Mouse (Mus musculus): Measurements from ENCODE around the gene Aco2. TPM values are rescaled to one million over a fixed set of nuclear protein-coding genes. Genes with fewer than 3 reads are reported as not detected.

Aco2 gene
- 100 to 1,000 TPM in 1 of 2 experiments, 10 to 100 TPM in 1; 95.9 to 114 TPM for polyA plus RNA-seq (2017; shearing (Covaris generic))

DNA sequence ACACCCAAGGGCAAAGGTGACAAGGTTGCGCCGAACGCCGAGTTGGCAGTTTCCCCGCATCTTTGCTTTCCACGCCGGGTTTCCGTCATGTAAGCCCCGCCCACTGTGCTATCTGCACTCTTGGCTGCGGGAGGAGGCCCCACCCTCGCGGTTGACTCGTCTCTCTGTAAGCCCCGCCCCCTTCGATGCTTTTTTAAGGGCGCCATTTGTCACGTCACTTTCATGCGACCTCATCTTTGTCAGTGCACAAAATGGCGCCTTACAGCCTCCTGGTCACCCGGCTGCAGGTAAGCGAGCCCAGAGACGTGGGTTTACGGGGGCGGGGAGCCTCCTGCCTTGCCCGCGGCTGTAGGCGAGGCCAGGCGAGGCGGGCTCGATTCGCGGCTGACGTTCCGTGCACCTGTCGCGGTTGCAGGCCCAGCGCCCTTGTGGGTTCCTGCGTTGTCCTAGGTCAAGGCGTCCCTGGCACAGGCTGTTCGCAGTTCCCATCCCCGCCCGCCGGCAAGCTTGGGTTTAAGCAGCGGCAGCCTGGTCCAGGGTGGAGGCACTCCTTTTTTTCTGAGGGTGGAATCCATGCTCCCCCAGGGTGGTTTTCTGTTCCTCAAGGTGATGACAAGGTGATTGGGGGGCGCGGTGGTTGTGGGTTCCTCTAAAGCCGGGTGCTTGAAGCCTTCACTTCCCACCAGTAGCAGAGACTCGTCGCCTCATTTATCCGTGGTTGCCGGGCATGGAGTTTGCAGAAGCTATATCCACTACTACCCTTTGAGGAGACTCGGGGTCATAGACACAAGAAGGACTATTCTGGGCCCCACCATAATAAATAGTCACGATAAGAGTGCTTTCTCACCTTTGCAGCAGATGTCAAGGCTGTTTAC lies at the start of gene Aco2:
TSS of gene Aco2 (plus strand) at position 48 of the 875 bp plus-strand sequence.

DNA sequence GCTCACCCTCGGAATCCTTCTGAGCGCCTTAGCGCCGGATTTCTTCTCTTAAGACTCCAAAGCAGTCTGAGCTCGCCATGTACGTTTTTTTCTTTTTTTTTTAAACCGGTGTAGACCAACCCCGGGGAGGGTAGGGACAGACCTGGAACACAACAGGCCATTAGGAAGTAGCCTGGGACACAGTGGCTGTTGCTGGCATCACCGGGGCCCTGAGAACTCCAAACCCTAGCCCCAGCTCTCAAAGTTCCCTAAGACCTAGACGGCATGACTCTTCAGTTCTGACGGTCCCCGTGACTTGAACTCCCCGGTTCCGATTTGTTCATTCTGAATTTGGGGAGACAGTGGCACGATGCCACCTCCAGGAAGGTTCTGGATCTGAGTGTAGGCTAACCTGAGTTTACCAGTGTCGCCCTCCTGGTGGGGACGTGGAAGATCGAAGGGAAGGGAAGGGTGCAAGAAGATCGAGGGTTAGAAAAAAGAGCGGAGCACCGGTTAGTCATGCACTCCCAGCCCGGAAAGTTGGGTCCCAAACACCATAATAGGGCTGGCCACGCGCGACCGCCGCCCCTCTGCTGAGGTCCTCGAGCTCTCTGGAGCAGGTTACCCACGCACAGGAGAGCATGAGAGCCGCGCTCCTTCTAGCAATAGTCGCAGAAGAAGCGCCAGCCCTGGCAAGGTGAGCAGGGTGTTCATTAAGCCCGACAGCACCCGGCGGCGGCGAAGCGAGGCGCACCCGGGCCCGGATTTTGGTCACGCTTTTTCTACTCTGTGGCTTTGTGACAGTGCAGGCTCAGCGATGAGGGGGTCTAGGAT lies 13.4 kb upstream of the Aco2 start, which contains the start of gene Tob2:
TSS of gene Tob2 (minus strand) at position 280 of the 813 bp plus-strand sequence.

DNA sequence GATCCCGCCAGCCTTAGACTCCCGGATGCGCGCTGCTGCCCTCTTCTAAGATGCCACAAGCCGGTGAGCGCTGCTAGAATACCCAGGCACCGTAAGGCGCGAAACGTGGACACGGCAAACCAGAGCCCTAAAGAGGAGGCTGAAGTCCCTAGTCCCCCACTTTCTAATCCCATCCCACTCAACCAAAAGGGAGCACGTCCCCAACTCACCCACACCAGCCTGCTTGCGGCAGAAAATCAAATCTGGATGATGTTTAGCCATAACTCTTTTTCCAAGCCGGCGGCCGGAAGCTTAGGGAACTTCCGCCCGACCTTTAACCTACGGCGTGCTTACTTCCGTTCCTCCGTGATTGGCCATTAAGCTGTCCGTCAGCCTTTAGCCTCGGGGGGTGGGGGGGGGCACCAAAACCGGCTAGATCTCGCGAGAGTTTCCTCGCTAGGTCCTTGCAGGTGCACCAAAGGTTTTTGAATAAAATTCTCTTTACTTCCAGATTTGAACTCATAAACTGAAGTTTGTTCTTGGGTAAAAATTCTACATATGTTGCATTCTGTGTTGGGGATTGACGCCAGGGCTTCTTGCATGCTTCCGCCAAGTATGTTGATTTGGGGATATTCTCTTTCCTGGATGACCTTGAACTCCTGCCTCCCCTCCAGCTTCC lies 376 bp upstream of the Aco2 start, which contains the start of gene Phf5a:
TSS of gene Phf5a (minus strand) at position 308 of the 658 bp plus-strand sequence.

DNA sequence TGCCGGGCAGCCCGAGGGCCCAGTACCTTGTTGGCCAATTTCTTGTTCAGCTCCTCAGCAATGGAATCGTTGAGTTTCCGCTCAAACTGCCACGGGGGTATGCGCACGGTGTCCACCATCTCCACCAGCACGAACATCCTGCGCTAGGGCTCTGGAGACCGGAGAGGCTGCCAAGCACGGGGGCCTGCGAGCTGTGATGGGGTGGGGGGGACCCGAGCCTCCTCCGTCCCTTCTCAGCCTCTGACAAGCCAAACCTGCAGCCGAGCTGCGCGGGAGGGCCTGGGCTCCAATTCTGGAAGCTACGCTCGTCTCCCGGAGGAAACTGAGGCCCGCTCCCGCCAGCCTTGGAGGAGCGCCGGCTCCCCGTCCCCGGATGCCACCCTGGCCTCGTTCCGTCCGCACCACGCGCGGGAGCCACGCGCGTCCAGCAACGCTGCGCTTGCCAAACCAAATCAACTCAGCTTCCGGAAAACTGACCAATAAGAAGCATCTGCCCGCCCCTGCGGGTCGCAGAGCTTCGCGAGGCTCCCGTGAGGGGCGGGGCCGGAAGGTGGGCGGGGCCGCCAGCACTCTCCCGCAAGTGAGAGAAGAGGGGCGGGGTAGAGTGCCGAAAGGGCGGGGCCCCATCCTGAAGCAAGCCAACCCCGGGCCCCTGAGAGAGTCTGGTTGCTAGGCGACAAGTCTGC lies 53.8 kb downstream of the Aco2 start, which contains the start of gene Polr3h:
TSS of gene Polr3h (minus strand) at position 481 of the 686 bp plus-strand sequence.

DNA sequence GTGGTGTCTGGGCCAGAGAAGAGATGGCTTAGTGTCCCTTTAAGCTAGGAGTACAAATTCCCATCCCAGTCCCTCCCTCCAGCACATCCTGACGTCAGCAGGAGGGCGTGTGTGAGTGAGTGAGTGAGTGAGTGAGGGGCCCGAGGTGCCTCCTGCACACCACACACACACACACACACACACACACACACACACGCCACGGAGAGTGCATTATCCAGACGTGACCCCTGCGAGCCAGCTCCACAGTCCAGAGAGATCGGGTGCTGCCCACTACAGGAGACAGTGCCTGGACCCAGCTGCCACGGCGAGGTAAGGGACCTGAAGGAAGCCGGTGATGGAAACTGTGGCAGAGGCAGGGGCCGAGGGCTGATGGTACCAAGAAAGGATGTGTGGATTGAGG lies 64.6 kb downstream of the Aco2 start, which contains the start of gene Csdc2:
TSS of gene Csdc2 (plus strand) at position 81 of the 400 bp plus-strand sequence.

DNA sequence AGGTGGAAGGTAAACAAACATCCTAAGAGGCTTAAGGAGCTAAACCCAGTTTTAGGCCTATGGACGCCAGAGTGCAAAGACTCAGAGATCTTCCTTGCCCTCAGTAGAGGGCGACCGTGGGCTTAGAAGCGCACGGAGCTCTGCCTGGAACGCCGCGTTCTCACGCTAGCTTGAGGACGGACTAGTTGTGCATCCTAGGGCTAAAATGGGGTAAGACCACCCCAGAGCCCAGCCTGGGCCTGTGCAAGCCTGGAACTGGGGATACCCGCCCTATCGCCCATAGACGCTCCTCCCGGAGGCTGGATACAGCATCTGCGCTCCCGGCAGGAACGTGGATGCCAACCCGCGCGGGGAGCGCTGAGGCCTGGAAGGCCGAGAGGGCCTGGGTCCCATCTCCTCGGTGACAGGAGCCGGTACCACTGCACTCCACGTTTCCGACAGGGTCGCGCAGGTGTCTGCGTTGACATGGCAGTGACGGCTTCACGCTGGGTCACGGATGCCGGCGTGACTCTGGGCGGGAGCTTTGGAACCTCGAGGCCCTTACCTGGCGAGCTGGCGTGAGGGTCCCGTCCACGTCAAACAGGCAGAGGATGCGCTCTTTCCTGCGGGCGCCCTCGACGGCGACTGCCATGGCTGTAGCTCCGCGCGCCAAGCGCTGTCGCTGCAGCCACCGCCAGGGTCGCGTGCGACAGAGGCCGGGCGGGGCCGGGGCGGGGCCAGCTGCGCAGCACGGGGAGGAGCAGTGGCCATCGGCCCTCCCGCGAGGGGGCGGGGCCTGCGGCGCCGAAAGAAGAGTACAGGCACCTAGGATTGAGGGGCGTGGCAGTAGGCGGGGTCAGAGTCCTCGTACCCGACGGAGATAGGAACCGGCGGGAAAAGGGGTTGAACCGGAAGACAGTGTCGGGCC lies 88.3 kb downstream of the Aco2 start, which contains the start of gene Pmm1:
TSS of gene Pmm1 (minus strand) at position 760 of the 907 bp plus-strand sequence.

Other genes starting within 250 kb of the Aco2 start
- 10 to 100 TPM; 16.6 to 21.7 TPM for gene L3mbtl2, start 208.4 kb upstream of the Aco2 start, polyA plus RNA-seq (2017; shearing (Covaris generic))
- gene Chadl, start 175.0 kb upstream of the Aco2 start, polyA plus RNA-seq (2017; shearing (Covaris generic)) = 1 to 10 TPM in 1 of 2 experiments, under 1 TPM in 1; 0.86 to 4.7 TPM
- 1 to 10 TPM; 4.9 to 8.6 TPM for gene Zc3h7b, start 127.3 kb upstream of the Aco2 start, polyA plus RNA-seq (2017; shearing (Covaris generic))
- gene Rangap1, start 126.8 kb upstream of the Aco2 start, polyA plus RNA-seq (2017; shearing (Covaris generic)) = 10 to 100 TPM; 55.5 to 73.6 TPM
- gene Tef, start 69.9 kb upstream of the Aco2 start, polyA plus RNA-seq (2017; shearing (Covaris generic)) = 10 to 100 TPM; 19.1 to 22.6 TPM
- 10 to 100 TPM; 33.5 to 63.3 TPM for gene Tob2, start 13.5 kb upstream of the Aco2 start, polyA plus RNA-seq (2017; shearing (Covaris generic))
- gene Phf5a, start 398 bp upstream of the Aco2 start, polyA plus RNA-seq (2017; shearing (Covaris generic)) = 100 to 1,000 TPM; 102 to 126 TPM
- 10 to 100 TPM; 43.2 to 56.7 TPM for gene Polr3h, start 53.9 kb downstream of the Aco2 start, polyA plus RNA-seq (2017; shearing (Covaris generic))
- gene Csdc2, start 64.5 kb downstream of the Aco2 start, polyA plus RNA-seq (2017; shearing (Covaris generic)) = under 1 TPM in 1 of 2 experiments, not detected in 1; 0.36 TPM
- 10 to 100 TPM in 1 of 2 experiments, 1 to 10 TPM in 1; 6.9 to 20.5 TPM for gene Pmm1, start 88.6 kb downstream of the Aco2 start, polyA plus RNA-seq (2017; shearing (Covaris generic))
- gene 1700029P11Rik, start 108.2 kb downstream of the Aco2 start, polyA plus RNA-seq (2017; shearing (Covaris generic)) = not detected
- 10 to 100 TPM; 60.7 to 84.2 TPM for gene Xrcc6, start 115.5 kb downstream of the Aco2 start, polyA plus RNA-seq (2017; shearing (Covaris generic))
- gene Desi1, start 161.6 kb downstream of the Aco2 start, polyA plus RNA-seq (2017; shearing (Covaris generic)) = 10 to 100 TPM; 31.3 to 45.5 TPM
- gene Snu13, start 175.3 kb downstream of the Aco2 start, polyA plus RNA-seq (2017; shearing (Covaris generic)) = 100 to 1,000 TPM; 149 to 178 TPM
- gene 4930407I10Rik, start 186.8 kb downstream of the Aco2 start, polyA plus RNA-seq (2017; shearing (Covaris generic)) = not detected
- under 1 TPM in 1 of 2 experiments, not detected in 1; 0.22 TPM for gene Mei1, start 197.7 kb downstream of the Aco2 start, polyA plus RNA-seq (2017; shearing (Covaris generic))